Mouse (Mus musculus): ENCODE results near the gene 1700030J22Rik.
A peak's percentile ranks its signal among the peaks of the same experiment; 100 is the strongest.

- TF ChIP-seq MAX (IDR thresholded peaks at IDR 0.05; ENCODE audit: low read length) (no peak), CTCF (conservative IDR thresholded peaks at IDR 0.05 in 1 of 2, IDR thresholded peaks at IDR 0.05 in 1 of 2; ENCODE audit: low read depth in 2 of 2, low read length in 2 of 2) (peak; percentile 32 to 82; a peak in 3 of 4 replicates), TCF12 (IDR thresholded peaks at IDR 0.05; ENCODE audit: low read depth, low read length) (no peak), GABPA (IDR thresholded peaks at IDR 0.05; ENCODE audit: insufficient replicate concordance, low read depth, low read length) (no peak), JUND (conservative IDR thresholded peaks at IDR 0.05; ENCODE audit: low read depth, low read length) (peak; percentile 48; the same call in 1 of the 2 replicates), EP300 (IDR thresholded peaks at IDR 0.05; ENCODE audit: low read length) (no peak), POLR2A (IDR thresholded peaks at IDR 0.05; ENCODE audit: low read depth, low read length) (no peak), ZC3H11A (IDR thresholded peaks at IDR 0.05; ENCODE audit: low read depth, low read length) (no peak), CHD1 (IDR thresholded peaks at IDR 0.05; ENCODE audit: low read depth, low read length) (no peak), SIN3A (IDR thresholded peaks at IDR 0.05; ENCODE audit: low read length) (peak; percentile 90), NELFE (IDR thresholded peaks at IDR 0.05; ENCODE audit: low read depth, low read length) (no peak)
These were observed 1.4 kb upstream of the 1700030J22Rik start for GRCm38 (mm10) chr8:116980117-116980516.
